Mouse (Mus musculus): ENCODE measurements around the gene H2-K1.
A peak's percentile ranks its signal among the peaks of the same experiment; 100 is the strongest.

H2-K1 gene

DNA sequence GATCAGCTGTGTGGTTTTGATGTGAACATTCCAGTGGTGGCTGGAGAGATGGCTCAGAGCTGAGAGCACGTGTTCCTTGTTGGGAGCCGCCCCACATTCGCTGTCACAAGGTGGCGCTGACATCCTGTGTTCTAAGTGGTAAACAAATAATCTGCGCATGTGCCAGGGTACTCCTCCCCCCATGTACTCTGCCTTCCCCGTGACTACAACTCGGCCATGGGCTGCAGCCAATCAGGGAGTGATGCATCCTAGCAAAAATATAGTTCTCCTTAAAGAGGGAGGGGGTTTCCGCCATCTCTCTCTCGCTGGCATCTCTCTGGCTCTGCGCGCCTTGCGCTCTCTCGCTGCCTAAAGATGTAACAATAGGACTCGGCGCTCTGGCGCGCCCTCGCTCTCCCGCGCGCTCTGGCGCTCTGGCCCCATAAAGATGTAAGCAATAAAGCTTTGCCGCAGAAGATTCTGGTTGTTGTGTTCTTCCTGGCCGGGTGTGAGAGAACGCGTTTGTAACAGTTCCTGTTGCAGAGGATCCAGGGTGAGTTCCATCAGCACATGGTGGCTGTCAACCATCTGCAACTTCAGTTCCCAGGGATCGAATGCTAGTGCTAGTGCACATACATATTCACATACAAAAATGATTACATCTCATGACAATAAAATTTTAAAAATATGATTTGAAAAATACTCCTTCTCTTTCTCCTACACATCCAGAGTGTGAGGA is 18.8 kb downstream of the H2-K1 start:
- peak; percentile 97 for DNase-seq

DNA sequence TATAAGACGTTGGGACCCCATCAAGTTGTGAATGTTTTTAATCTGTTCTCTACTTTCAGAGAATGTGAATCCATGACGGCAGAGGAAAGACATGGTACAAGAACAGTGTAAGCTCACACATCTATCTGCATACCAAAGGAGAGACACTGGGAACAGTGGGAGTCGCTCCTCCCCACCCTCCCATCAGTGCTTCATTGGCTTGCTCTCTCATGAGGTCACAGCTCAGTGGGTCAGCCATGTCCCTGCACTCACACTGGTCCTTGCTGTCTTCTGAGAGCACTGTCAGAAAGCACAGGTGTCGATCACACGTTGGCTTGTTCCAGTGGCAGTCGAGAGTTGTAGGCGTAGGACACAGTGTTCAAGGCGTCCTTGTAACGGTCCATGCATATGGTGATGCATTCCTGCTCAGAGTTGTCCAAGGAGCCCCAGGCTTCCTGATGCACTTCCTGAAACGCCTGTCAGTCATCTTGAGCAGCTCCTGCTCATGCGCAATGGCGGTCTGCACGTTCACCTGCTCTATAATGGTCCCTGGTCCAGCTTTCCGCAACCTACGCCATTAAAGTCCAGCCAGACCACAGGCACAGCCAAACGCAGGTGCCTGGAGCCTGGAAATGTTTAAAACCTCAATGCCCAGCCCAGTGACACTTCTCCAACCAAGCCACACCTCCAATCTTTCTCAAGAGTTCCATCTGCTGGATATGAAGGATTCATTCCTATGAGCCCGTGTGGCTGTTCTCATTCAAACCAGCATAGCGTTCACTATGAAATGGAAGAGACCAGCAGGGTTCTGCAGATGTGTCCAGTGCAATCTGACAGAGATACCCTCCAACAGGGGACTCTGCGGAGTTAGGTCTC is 19.7 kb downstream of the H2-K1 start:
- DNase-seq, result no peak

DNA sequence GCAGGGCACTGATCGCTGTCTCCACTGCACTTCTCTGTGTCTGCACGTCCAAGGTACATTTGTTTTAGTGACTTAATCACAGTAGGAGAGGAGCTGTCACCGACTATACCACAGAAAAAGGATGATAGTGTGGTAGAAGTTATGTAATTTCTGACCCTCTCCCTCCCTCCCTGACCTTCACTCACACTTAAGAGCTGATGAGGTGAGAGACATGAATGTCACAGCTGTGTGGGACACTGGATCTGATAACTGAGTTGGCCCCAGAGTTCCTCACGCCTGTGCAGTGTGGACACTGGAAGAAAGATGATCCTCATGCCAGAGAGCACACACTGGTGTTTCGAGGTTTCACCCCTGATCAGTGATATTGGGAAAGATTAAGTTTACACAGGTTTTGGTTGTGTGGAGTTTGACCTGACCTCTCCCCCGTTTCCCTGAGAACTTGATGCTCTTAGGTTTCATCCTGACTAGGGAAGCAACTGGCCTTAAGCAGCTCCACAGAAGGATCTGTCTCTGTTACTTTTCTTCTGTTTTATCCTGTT is 20.6 kb downstream of the H2-K1 start:
- DNase-seq, result no peak

DNA sequence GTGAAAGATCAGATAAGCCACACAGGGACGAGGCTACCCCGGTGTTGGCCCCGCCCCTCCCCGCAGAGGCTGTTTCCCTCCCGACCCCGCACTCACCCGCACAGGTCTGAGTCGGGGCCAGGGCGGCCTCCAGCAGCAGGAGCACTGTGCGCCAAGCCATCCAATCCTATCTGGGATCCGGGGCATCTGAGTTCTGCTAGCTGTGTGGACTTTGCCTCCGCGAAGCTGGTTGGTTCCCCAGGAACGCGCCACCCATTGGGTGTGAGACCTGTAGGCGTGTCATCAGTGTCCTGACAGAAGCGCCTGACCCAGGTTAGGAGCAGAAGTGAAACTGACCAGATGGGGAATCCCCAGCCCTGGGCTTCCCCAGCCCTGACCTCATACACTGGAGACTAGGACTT is 21.5 kb downstream of the H2-K1 start:
- DNase-seq, result peak; percentile 94

DNA sequence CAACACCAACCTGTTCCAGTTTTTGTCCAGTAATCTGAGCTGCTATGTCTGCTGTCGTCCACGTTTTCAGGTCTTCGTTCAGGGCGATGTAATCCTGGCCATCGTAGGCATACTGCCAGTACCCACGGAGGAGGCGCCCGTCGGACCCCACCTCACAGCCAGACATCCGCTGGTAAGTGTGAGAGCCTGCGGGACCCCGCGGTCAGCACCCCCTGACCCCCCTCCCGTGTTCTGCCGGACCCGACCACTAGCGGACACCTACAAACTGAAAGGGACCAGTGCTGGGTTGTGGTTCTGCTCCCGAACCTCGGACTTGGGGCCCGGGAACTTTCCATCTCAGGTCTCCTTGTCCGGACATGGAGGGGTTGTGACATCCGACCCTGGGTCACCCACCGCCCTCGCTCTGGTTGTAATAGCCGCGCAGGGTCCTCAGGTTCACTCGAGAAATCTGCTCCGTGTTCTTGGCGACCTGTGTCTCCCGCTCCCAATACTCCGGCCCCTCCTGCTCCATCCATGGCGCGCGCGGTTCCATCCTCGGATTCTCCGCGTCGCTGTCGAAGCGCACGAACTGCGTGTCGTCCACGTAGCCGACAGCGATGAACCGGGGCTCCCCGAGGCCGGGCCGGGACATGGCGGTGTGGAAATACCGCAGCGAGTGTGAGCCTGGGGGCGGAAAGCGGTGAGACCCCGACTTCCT is 22.1 kb downstream of the H2-K1 start:
- DNase-seq, result no peak

DNA sequence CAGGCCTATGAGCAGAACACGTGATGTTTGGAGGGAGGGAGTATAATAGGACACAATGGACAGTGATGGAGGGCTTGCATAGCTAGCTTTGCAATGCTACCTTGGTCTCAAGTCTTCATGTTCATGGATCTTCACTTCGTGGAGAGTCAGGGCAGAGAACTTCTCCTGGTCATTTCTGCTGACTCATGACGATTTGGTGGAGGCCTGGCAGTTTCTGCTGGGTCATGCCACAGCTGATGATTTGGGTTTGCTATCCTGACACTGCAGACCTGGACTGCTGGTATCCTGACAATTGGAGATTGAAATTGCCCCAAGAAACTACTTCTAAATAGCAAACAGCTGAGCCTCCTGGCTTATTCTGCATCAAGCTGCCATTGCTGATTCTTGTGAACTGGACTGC is 26.6 kb downstream of the H2-K1 start:
- no peak for DNase-seq

DNA sequence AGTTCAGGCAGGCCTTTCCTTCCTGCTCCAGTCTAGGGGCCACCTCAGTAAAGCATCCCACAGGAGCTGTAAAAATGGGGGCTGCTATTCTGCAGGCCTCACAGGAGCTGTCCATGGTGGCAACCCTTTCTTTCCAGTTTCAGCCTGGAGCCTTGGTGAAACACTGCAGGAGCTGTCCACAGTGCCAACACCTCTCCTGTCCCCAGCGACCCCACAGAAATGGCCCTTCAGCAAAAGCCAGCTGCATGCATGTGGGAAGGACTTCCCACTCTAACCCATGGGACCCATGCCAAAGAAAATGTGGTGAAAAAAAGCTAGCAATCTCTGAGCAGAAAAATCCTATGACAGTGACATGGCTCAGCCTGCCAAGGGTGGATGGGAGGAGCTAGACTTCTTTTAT is 27.5 kb downstream of the H2-K1 start:
- no peak for DNase-seq

DNA sequence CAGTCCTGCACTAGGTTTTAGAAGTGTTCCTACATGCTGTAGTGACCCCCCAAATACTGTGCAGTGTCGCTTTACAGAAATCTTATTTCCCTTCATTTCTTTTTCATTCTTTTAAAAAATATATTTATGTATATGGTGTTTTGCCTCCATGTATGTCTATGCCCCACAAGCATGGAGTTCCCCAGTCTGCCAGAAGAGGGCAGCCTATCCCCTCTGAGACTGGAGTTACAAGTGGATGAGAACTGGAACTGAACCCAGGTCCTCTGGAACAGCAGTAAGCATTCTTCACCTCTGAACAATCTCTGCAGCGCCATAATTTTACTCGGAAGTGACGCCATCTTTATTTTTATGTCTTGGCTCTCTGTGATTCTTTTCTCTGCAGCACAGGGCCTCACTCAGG is 30.8 kb downstream of the H2-K1 start:
- DNase-seq, result peak; percentile 33

DNA sequence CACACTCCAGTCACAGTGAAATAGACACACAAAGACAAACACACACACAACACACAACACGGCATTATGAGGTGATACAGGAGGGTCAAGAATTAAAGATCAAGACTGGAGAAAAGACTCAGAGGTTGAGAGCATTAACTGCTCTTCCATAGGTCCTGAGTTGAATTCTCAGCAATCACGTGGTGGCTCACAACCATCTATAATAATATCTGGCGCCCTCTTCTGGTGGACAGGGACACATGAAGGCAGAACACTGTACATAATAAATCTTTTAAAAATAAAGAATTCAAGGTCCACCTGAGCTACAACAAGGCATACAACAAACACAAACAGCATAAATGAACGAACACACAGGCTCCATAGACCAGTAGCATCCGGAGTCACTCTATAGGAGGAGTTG is 31.2 kb downstream of the H2-K1 start:
- DNase-seq, result peak; percentile 83

DNA sequence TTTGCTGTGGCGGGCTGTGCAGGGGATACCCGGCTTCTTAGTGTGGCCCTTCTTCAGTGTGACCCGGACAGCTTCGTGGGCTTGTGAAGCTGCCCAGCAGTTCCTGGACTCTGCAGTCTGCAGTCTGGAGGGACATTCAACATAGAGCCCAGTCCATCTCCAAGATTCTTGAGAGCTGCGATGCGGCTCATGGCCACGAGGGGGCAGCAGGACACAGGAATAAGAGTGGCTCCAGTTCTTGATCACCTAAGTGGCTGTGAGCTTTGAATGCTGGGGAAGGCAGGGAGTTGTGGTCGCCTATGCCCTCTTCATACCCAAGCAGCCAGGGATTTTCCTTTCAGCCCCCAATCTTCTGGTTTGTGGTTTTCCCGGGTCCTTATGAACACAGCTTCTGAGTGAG is 31.7 kb downstream of the H2-K1 start:
- DNase-seq, result peak; percentile 91

DNA sequence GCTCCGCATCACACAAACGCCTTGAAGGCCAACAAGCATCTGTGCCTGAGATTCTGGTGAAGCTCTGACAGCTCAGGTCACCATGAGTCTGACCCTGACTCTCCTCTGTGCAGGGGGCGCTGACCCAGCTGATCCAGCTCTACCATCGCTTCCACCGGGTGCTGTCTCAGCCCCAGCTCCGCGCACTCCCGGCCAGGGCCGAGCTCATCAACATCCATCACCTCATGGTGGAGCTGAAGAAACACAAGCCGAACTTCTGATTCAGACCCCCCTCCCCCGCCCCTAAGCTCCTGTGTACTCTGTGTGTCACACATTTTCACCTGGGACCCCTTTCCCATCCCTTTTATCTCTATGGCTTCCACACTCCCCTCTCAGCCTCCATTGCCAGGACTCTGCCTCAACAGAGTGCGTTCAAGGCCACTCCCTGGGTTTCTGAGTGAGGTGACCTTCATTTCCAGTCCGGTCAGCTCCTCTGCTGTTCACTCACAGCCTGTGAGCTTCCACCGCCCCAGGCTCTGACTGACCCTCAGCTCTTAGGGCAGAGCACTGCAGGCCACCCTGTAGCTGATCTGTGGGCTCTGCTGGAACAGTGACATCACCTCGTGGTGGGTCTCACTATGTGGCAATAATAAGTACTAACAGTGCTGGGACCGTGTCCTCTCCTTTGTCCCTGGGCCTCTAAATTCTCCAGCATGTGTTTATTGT is 34.1 kb downstream of the H2-K1 start:
- DNase-seq, result no peak

DNA sequence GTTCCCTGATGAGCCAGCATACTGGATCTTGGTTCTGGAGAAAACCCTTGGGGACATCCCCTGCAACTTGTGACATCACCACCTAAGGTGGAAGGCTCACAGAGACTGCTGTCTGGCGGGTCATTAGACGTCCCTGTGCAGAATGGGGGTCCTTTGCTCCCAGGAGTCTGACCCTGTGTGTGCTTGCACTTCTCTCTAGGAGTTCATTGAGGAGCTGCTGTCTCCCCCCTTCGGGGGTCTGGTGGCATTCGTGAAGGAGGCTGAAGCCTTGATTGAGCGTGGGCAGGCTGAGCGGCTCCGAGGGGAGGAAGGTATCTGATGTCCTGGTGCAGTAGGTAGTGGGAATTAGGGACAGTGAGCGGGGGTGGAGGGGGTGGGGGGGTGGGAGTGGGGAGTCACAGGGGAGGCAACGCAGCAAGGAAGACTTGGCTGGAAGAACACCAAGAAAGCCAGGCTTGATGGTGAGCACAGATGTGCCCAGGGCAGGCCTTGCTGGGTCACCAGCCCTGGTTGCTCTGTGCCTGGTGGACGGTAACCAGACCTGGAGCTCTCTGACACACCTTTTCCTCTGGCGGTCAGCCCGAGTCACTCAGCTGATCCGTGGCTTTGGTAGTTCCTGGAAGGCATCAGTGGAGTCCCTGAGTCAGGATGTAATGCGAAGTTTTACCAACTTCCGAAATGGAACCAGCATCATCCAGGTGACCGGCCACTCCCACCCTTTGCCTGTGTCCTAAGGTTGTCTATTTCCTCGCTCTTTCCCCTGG is 34.9 kb downstream of the H2-K1 start:
- no peak for DNase-seq

DNA sequence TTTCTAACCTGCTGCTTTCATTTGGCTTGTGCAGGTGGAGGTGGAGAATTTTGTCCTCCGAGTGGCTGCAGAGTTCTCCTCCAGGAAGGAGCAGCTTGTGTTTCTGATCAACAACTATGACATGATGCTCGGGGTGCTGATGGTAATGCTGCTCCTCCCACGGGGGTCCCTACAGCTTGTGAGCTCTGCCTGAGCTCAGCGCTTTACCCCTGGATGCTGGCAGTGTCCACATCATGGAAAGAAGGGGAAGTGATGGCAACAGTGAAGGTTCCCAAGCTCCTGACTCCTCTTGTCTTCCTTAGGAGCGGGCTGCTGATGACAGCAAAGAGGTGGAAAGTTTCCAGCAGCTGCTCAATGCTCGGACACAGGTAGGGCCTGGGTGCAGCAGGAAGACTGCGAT is 37.3 kb downstream of the H2-K1 start:
- no peak for DNase-seq

DNA sequence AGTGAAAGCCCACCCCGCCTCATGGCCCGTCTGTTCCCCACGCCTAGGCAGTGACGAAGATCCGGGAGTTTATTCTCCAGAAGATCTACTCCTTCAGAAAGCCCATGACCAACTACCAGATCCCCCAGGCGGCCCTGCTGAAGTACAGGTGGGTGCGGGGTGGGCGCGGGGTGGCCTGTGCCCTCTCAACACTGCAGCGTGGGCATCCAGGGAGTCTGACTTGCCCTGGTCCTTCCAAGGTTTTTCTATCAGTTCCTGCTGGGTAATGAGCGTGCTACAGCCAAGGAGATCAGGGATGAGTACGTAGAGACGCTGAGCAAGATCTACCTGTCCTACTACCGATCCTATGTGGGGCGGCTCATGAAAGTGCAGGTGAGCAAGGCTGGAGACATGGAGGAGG is 40.2 kb downstream of the H2-K1 start:
- no peak for DNase-seq

DNA sequence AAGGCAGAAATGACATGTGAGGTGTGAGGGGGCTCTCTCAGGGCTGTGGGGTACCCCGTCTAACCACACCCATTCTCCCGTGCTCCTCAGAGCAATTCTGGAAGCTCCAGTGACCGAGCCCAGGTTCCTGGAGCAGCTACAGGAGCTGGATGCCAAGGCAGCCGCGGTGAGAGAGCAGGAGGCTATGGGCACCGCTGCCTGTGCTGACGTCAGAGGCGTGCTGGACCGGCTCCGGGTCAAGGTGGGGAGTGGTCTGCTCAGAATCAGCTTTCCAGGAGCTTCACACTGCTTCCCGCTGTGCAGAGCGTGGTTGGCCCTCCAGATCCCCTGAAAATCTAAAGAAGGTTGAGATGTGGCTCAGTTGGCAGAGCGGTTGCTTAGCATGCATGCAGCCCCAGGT is 41.0 kb downstream of the H2-K1 start:
- no peak for DNase-seq

DNA sequence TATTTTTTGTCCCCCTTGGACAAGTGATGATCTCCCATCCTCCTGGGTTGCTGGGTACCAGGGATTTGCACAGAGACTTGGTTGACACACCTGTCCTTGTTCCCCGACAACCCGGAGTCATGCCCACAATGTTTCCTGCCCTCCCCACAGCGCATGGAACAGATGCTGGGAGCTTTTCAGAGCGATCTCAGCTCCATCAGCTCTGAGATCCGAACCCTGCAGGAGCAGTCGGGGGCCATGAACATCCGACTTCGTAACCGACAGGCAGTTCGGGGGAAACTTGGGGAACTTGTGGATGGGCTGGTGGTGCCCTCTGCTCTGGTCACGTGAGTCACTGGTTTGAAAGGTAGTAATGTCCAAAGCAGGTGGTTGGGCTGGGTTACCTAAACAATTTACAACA is 41.7 kb downstream of the H2-K1 start:
- no peak for DNase-seq

DNA sequence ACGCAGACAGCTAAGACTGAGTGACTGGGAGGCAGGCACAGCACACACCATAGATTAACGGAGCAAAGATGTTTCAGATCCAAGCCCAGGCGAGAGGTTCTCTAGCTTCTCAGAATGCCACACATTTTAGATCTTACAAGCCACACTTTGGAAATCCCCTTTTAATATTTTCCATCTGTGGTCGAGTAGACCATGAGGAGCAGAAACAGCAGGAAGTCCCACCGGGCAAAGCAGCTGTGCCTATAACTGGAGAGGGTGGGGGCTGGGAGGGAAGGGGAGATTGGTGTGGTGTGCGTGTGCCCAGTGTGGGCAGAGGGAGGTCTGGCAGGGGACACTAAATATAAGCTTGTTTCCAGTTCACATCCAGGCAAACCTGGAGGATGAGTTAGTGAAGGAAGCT is 42.7 kb downstream of the H2-K1 start:
- no peak for DNase-seq

DNA sequence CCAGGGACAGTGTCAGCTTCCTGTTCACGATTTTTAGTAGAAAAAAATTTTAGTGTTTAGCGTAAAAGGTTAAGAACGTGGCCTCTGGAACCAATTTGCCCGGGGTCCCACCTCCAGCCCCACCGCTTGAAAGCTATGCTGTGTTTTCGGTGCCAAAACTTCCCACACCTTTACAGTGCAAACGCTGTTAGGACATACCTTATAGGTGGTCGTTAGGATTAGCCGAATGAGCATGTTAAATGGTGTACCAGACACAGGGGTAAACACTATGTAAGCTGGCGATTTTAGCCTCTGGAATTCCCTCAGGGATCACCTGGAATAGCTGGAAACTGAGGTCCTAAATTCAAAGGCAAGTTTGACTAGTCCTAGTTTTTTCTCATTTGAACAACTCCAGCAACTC is 43.8 kb downstream of the H2-K1 start:
- DNase-seq, result no peak

DNA sequence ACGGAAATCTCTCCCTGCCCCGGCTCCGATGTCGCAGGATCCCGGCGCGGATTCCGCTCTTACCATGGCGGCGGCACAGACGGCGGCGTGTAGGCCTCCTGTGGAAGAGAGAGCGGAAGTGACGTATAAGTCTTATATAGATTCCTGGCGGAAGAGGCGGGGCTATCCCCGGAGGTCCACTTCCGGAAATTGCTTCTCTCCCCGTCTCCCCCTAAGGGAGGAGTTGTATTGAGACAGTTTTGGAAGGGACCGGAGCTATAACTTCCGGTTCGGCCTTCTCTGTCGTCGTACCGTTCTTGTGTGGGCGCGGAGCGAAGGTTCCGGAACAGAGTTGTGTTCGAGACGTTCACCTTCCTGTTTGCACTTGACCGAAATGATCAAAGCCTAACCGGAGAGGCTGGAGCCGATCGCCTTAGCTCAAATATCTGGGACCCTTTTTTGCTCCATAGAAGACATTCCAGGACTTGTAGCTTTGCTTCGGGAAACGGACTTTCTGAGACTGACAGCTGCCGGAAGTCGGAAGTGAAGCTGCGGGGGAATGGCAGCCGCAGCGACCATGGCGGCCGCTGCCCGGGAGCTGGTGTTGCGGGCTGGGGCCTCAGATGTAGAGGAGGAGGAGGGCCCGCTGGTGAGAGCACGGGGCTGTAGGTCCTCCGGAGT is 44.5 kb downstream of the H2-K1 start, which contains the start of the genes Vps52 and Rps18:
Vps52 (plus strand) TSS at position 258 of the 660 bp plus-strand sequence.
Rps18 (minus strand) TSS at position 447 of the 660 bp plus-strand sequence.
- DNase-seq, result peak; percentile 98

DNA sequence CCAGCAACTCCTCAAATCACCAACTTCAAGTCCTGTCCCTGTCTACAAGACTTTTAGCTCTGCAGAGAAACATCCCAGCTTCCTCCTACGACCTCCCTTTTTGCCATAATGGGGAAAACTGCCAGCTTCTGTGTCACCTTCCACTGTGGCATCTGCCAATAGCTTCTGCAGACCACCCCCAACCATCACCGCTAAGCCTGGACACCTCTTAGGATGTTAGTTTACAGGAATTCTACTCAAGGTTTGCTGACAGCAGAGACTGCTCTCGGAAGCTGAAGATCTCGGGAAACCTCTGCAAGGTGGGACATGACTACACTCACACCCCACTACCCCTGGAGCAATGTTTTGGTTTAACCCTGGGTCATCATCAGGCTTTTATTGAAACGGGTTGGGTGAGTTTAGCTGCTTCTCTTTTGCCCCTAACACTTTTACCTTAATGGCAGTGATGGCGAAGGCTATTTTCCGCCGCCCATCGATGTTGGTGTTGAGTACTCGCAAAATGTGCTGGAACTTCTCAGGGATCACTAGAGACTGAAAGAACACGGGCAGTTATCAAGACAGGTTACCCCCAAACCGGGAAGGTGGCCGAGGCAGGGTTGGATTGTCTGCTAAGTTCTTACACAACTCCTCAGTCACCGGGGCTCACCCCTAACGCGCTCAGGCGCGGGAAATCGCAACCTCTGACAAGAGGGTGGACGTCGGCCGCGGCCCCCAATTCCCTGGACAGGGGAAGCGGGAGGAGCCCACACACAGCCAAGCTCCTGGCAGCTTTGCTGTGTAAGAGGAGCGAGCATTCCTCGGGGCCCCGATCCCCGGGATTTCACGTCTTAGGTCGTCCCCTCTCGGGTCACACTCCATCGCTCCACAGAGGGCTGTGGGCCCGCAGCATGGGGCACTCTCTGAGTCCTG is 45.2 kb downstream of the H2-K1 start:
- no peak for DNase-seq
